Mouse (Mus musculus) right cerebral cortex, postnatal 25 days (tissue): ENCODE measurements around the gene Ubl7.

Experiments used
- DNase-seq: peaks from one replicate; pipeline ENCODE4 v3.0.0; 2022

Gene Ubl7

DNA sequence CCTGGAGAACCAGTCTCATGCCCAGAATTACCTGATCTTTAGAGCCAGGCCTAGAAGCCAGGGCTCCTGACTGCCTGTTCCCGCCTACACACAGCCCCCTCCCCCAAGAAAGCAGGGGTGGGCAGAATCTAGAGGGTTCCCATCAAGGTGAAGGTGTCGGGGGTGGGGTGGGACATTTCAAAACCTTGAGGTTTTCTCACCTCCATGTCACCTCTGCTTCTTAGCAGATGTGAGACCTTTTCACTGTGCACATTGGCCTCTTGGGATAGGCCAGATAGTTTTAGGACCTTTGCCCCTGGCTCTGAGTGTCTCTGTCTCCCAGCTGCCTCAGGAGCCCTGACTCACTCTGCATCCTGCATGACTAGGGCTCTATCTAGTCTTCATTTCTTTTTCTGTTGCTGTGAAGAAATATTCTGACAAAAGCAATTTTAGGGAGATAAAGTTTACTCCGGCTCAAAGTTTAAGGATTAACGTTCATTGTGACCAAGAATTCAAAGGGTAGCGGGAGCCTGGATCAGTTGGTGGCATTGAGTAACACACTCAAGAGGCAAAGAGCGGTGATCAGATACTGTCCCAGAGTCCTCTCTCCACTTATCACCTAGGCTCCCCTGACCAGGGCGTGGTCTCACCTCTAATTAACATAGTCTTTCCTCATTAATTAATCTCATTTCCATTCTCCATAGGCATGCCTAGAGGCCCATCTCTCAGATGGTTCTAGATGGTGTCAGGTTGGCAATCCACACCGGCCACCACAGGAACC lies 58.2 kb downstream of the Ubl7 start:
- DNase-seq: no peak

GRCm38 (mm10) chr9:57969736-57970495 lies 59.1 kb downstream of the Ubl7 start:
- DNase-seq: no peak

GRCm38 (mm10) chr9:57971413-57971812 lies 60.6 kb downstream of the Ubl7 start:
- no peak for DNase-seq

DNA sequence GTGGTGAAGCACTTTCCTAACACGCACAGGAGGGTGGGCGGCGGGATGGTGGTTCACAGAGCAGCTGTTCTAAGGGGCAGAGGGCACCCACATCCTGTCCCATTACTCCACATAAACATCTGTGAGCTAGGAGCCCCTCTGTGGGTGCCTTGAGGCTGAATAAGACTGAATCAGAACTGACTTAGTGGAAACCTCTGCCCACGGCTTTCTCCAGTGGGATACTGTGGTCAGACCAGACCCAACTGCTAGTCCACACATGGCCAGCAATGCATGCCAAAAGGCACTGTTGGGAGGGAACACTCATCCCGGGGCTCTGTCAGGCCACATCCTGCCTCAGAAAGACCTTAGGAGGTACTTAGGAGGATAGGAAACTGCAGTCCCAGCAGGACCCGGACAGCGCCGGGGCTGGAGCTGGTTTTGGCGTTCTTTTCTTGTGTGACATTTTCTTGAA lies 61.4 kb downstream of the Ubl7 start:
- DNase-seq: no peak

GRCm38 (mm10) chr9:57972776-57973439 lies 62.1 kb downstream of the Ubl7 start:
- DNase-seq: no peak

DNA sequence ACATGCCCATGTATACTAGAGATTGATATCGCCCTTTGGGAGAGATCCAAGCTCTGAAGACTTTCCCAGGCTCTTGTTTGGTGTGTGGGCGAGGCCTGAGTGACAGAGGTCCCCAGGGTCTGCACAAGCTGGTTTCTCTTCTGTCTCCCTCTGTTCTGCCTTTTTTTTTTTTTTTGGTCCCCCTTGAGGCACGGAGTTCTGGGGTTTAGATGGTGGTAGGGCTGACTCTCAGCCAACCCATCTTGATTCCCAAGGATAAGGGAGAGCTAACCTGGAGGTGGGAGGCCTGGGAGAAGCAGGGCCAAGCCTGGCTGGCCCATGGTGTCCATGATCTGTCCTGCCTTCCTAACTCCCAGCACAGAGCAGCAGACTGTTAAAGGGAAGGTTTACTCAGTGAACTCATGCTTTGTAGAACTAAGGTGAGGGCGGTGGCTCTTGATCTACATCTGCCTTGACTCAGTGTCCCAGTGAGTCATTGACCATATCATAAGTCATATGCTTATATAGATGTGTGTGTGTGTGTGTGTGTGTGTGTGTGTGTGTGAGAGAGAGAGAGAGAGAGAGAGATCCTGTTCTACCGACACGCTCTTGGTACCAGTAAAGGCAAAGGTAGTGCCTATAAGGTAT lies 62.8 kb downstream of the Ubl7 start:
- no peak for DNase-seq

DNA sequence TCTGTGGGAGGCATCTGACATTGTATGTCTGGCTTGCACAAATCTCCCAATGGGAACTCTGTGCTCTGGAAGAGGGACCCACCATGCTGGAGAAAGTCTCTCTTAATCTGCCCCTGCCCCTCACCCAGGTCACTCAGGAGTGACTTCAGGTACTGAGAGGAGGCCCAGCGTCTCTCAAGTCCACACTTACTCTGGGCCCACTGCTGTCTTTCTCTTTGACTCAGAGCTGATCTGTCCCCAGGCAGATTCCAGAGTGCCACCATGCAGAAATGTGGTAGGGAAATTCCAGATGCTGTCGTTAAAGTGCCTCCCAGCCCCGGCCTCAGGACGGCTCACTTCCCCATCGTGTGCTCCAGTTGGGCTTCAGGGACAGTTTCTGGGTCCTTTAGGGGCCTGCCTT lies 63.4 kb downstream of the Ubl7 start:
- DNase-seq: no peak

GRCm38 (mm10) chr9:57975200-57975821 lies 64.5 kb downstream of the Ubl7 start:
- DNase-seq: peak; percentile 56

DNA sequence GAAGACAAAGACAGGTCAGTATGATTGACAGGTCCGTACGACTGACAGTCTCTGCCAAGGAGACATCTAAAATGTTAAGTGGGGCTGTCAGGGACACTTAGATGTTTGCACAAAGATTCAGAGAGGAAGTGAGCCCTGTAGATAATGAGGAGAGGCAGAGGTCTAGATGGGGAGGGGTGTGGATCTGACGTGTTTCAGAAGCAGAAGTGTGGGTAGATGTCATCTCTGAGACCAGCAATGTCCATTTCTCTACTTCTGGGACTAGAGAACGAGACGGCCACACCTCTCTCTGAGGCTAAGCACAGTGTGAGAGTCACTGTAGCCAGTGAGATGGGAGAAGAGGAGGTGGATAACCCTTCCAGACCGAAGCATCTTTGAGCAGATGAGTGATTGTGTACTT lies 67.2 kb downstream of the Ubl7 start:
- DNase-seq: no peak

GRCm38 (mm10) chr9:57978858-57979257 lies 68.1 kb downstream of the Ubl7 start:
- no peak for DNase-seq
